Mouse (Mus musculus): ENCODE measurements around the gene Tent4a. TPM values are rescaled to one million over a fixed set of nuclear protein-coding genes. Genes with fewer than 3 reads are reported as not detected.

The Tent4a gene
- polyA plus RNA-seq, 1 experiment, result 34.1 TPM

DNA sequence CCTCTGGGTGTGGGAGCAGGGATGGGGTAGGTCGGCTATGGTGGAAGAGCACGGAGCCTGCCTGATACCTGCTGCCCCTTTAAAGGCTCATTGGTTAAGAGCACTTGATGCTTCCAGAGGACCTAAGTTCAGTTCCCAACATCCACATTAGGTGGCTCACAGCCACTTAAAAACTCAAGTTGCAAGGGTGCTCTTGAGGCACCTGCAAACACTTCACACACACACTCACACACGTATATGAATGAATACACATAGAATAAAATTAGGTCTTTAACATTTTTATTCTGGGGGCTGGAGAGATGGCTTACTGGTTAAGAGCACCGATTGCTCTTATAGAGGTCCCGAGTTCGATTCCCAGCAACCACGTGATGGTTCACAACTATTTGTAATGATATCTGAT lies 47.3 kb downstream of the Tent4a start:
- no peak for TF ChIP-seq CTCF (IDR thresholded peaks at IDR 0.05; ENCODE audit: borderline replicate concordance, insufficient read depth, low read length)
- TF ChIP-seq POLR2A (IDR thresholded peaks at IDR 0.05; ENCODE audit: low read depth, low read length), result no peak
- peaks cover 21% of the 10 kb centered on the region for H3K4me1 ChIP-seq (ENCODE audit: control insufficient read depth, insufficient read depth, low read length)
- no peak overlapping the region for H3K27ac ChIP-seq (ENCODE audit: insufficient read depth, low read length)
- H3K4me3 ChIP-seq (ENCODE audit: insufficient read depth, low read length), result no peak overlapping the region

DNA sequence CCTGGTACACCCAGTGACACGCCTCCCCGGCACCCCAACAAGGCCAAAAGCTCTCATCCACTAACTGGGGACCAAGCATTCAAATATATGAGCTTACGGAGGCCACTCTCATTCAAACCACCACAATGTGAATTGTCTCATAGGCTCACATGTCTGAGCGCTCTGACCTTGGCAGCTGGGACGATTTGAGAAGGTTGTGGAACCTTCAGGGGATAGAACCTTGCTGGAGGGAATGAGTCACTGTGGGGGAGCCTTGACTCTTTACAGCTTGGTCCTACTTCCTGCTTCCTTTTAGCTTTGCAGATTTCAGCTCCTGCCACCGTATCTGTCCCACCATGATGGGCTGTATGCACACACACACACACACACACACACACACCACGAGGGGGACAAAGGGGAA lies 48.6 kb downstream of the Tent4a start:
- H3K4me1 ChIP-seq (ENCODE audit: control insufficient read depth, insufficient read depth, low read length), result peaks cover 26% of the 10 kb centered on the region

GRCm38 (mm10) chr13:69485326-69485725 lies 49.1 kb downstream of the Tent4a start:
- Histone ChIP-seq H3K27ac (ENCODE audit: insufficient read depth, low read length) (no peak overlapping the region), H3K4me1 (ENCODE audit: control insufficient read depth, insufficient read depth, low read length) (peaks cover 26% of the 10 kb centered on the region), H3K4me3 (ENCODE audit: insufficient read depth, low read length) (no peak overlapping the region)
- TF ChIP-seq POLR2A (IDR thresholded peaks at IDR 0.05; ENCODE audit: low read depth, low read length), result no peak
- TF ChIP-seq CTCF (IDR thresholded peaks at IDR 0.05; ENCODE audit: borderline replicate concordance, insufficient read depth, low read length), result peak; percentile 33; the same call in 1 of the 2 replicates

More for the DNA sequence above, 48.6 kb downstream of the Tent4a start:
- no peak overlapping the region for H3K4me3 ChIP-seq (ENCODE audit: insufficient read depth, low read length)
- no peak overlapping the region for H3K27ac ChIP-seq (ENCODE audit: insufficient read depth, low read length)
- TF ChIP-seq POLR2A (IDR thresholded peaks at IDR 0.05; ENCODE audit: low read depth, low read length) (no peak), CTCF (IDR thresholded peaks at IDR 0.05; ENCODE audit: borderline replicate concordance, insufficient read depth, low read length) (no peak)

- peaks cover 11% of the 10 kb centered on the region; the same call in 1 of the 2 replicates for H3K4me1 ChIP-seq (ENCODE audit: control insufficient read depth, insufficient read depth, low read length)
- no peak for TF ChIP-seq CTCF (IDR thresholded peaks at IDR 0.05; ENCODE audit: borderline replicate concordance, insufficient read depth, low read length)
- no peak overlapping the region for H3K27ac ChIP-seq (ENCODE audit: insufficient read depth, low read length)
- no peak overlapping the region for H3K4me3 ChIP-seq (ENCODE audit: insufficient read depth, low read length)
Measured at GRCm38 (mm10) chr13:69482751-69483150, 51.7 kb downstream of the Tent4a start.

DNA sequence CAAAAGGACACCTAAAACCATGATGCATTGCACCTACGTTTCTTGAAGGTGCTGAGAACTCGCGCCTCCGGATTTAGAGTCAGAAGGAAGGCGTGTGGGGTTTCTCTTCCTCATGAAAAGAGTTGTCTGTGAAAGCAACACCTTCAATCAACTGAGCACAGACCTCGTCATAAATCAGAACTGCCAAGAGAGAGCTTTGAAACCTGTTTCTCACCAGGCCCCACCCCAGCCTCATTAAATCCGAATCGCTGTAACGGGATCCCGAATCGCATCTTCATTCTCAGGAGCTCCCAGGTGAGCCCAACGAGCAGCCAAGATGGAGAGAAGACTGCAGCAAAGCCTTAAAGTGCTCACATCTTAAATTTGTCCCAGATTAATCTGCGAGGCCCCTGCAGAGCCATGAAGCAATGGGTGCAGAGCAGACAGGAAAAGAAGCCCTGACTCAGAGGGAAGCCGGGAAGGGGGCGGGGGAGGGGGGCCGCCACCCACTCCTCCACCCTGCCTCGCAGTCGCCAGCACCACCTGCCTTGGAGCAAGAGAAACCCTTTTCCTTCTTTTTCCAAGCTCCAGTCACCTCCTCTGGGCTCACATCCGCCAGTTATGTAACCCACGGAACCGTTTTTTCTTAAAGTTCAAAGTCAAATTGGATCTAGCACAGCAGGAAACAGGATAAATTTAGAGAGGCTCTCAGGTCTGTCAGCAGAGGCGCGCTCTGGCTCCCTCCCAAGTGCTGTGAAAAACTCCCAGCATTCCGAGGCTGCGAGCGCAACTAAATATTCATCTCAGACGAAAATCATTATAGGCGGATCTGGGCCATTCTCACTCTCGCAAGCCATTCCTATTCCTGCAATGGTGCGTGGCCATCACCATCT lies 52.5 kb downstream of the Tent4a start:
- peak overlapping the region; percentile 18 for H3K4me3 ChIP-seq (ENCODE audit: insufficient read depth, low read length)
- TF ChIP-seq CTCF (IDR thresholded peaks at IDR 0.05; ENCODE audit: borderline replicate concordance, insufficient read depth, low read length), result no peak
- no peak for TF ChIP-seq POLR2A (IDR thresholded peaks at IDR 0.05; ENCODE audit: low read depth, low read length)
- peaks cover 11% of the 10 kb centered on the region; the same call in 1 of the 2 replicates for H3K4me1 ChIP-seq (ENCODE audit: control insufficient read depth, insufficient read depth, low read length)
- no peak overlapping the region for H3K27ac ChIP-seq (ENCODE audit: insufficient read depth, low read length)

DNA sequence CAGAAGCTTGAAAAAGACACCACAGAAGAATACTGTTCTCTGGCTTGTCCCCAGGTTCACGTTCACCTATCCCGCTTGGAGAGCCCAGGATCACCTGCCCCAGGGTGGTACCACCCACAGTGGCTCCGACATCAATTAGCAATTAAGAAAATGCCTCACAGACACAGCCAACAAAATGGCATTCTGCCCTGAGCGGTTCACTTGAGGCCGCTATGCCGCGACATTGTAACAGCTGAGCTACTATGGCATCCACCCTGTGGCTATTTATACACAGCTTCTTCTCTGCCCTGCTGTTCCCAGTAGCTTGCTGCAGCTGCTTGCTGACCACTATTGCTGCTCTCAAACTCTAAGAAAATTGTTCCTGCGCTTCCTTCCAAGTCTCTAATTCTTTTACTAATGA lies 53.4 kb downstream of the Tent4a start:
- no peak for TF ChIP-seq POLR2A (IDR thresholded peaks at IDR 0.05; ENCODE audit: low read depth, low read length)
- no peak for TF ChIP-seq CTCF (IDR thresholded peaks at IDR 0.05; ENCODE audit: borderline replicate concordance, insufficient read depth, low read length)
- Histone ChIP-seq H3K27ac (ENCODE audit: insufficient read depth, low read length) (no peak overlapping the region), H3K4me3 (ENCODE audit: insufficient read depth, low read length) (no peak overlapping the region), H3K4me1 (ENCODE audit: control insufficient read depth, insufficient read depth, low read length) (peaks cover 9% of the 10 kb centered on the region; the same call in 1 of the 2 replicates)

GRCm38 (mm10) chr13:69479906-69480305 lies 54.5 kb downstream of the Tent4a start:
- Histone ChIP-seq H3K27ac (ENCODE audit: insufficient read depth, low read length) (no peak overlapping the region), H3K4me1 (ENCODE audit: control insufficient read depth, insufficient read depth, low read length) (peaks cover 8% of the 10 kb centered on the region; the same call in 1 of the 2 replicates), H3K4me3 (ENCODE audit: insufficient read depth, low read length) (no peak overlapping the region)
- no peak for TF ChIP-seq CTCF (IDR thresholded peaks at IDR 0.05; ENCODE audit: borderline replicate concordance, insufficient read depth, low read length)
- TF ChIP-seq POLR2A (IDR thresholded peaks at IDR 0.05; ENCODE audit: low read depth, low read length), result no peak

GRCm38 (mm10) chr13:69478703-69479102 lies 55.7 kb downstream of the Tent4a start:
- Histone ChIP-seq H3K4me1 (ENCODE audit: control insufficient read depth, insufficient read depth, low read length) (peaks cover 8% of the 10 kb centered on the region; the same call in 1 of the 2 replicates), H3K27ac (ENCODE audit: insufficient read depth, low read length) (no peak overlapping the region), H3K4me3 (ENCODE audit: insufficient read depth, low read length) (no peak overlapping the region)
- TF ChIP-seq CTCF (IDR thresholded peaks at IDR 0.05; ENCODE audit: borderline replicate concordance, insufficient read depth, low read length) (no peak), POLR2A (IDR thresholded peaks at IDR 0.05; ENCODE audit: low read depth, low read length) (no peak)

DNA sequence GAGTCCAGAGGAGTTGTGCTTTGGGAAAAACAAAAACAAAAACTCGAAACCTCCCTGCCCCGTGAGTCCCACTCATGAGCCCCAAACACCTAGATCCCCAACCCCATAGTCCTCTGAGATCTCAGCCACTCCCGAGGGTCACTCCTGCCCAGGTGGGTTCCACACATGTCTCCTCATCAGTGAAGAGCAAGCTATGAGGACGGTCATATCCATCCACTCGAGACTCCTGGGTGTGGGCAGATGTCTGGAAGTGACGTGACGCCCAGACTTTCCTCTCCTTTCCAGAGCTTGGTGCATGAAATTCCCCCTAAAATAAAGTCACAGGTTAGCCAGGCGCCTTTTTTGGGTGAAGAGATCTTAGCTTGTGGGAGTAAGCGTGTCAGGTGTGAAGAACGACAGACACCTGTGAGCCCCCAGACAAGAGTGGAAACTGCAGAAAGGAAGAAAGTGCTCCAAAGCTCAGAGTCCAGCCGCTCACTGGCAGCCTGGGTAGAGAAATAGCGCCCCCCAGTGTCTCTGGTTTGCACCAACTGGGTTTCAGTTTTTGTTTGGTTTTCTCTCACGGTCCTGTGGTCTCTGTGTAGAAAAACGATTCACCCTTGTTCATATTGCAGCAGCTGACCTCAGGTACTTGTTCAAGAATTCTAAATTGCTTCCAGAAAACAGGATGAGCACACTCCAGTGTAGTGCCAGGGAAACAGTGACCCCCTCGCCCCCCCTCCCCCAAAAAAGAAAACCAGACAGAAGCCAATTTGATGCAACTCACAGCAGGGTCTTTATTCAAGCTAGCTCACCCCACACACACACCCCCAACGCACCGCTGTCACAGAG lies 73.6 kb downstream of the Tent4a start:
- no peaks in the 10 kb centered on the region for H3K4me1 ChIP-seq (ENCODE audit: control insufficient read depth, insufficient read depth, low read length)
- H3K27ac ChIP-seq (ENCODE audit: insufficient read depth, low read length), result no peak overlapping the region
- no peak for TF ChIP-seq POLR2A (IDR thresholded peaks at IDR 0.05; ENCODE audit: low read depth, low read length)
- no peak for TF ChIP-seq CTCF (IDR thresholded peaks at IDR 0.05; ENCODE audit: borderline replicate concordance, insufficient read depth, low read length)
- no peak overlapping the region for H3K4me3 ChIP-seq (ENCODE audit: insufficient read depth, low read length)

All from embryonic fibroblast, embryonic 13.5 days (primary cell).